Mouse (Mus musculus) stomach, embryonic 14.5 days (tissue): ENCODE measurements around the gene Prl7a2. TPM values are rescaled to one million over a fixed set of nuclear protein-coding genes. Genes with fewer than 3 reads are reported as not detected.

Source experiments
- ATAC-seq: fragments of 200-750 bp; cut with Nextera tagmentation; 2 replicates; pipeline ENCODE4 v1.8.0; 2017; ENCODE audit warnings: low read depth, moderate TSS enrichment; ENCODE audit not compliant: insufficient number of reproducible peaks, insufficient read depth, low FRiP score
- H3K27ac ChIP-seq: fragments of 300-500 bp; sonication (generic); 2 replicates; pipeline ENCODE4 v1.5.1; 2014; ENCODE audit warnings: mild to moderate bottlenecking, low read length, moderate library complexity, mixed read lengths
- H3K27me3 ChIP-seq: fragments of 300-500 bp; sonication (generic); 2 replicates; pipeline ENCODE4 v1.6.1; 2014; ENCODE audit warnings: low read length, control low read depth, mixed read lengths; ENCODE audit not compliant: control insufficient read depth, insufficient read depth
- H3K36me3 ChIP-seq: fragments of 300-500 bp; sonication (generic); 2 replicates; pipeline ENCODE4 v1.6.1; 2014; ENCODE audit warnings: mild to moderate bottlenecking, control low read depth, low read length, moderate library complexity, mixed read lengths; ENCODE audit not compliant: control insufficient read depth, insufficient read depth
- H3K4me1 ChIP-seq: fragments of 300-500 bp; sonication (generic); 2 replicates; pipeline ENCODE4 v1.6.1; 2014; ENCODE audit warnings: low read length, control low read depth, mixed read lengths; ENCODE audit not compliant: control insufficient read depth, insufficient read depth
- H3K4me2 ChIP-seq: fragments of 300-500 bp; sonication (generic); replicated peaks from 2 replicates; pipeline ENCODE4 v1.6.1; 2014; ENCODE audit warnings: low read depth, low read length, control low read depth
- H3K4me3 ChIP-seq: fragments of 300-500 bp; sonication (generic); 2 replicates; pipeline ENCODE4 v1.5.1; 2014; ENCODE audit warnings: low read depth, low read length, control low read depth
- H3K9ac ChIP-seq: fragments of 300-500 bp; sonication (generic); replicated peaks from 2 replicates; pipeline ENCODE4 v1.6.1; 2014; ENCODE audit warnings: low read depth, mild to moderate bottlenecking, control low read depth, low read length, moderate library complexity, mixed read lengths
- H3K9me3 ChIP-seq: fragments of 300-500 bp; sonication (generic); 2 replicates; pipeline ENCODE4 v1.6.1; 2016; ENCODE audit warnings: low read depth, low read length, control low read depth; ENCODE audit not compliant: control insufficient read depth
- WGBS: fragments of 180-500 bp; shearing (Covaris S2); extraction: QIAGEN DNeasy Blood & Tissue Kit; methylation state at CpG from one replicate; pipeline ENCODE4 v1.1.7; 2014; 5-methylcytosine and 5-hydroxymethylcytosine counted together
- polyA plus RNA-seq: library from polyadenylated mRNA; unstranded; fragments of >200 nt; fragmentation: Nextera tagmentation; extraction: Ambion mirVana; gene quantifications from 2 replicates; pipeline ENCODE4 v1.2.1, GENCODE M21; 2014

Prl7a2 gene
- not detected in 2 replicates for polyA plus RNA-seq

GRCm38 (mm10) chr13:27667936-27668335 lies at the start of gene Prl7a2:
TSS of gene Prl7a2 (minus strand) at chr13:27668036.
- ATAC-seq, result no peak

GRCm38 (mm10) chr13:27716636-27717035 lies 48.8 kb upstream of the Prl7a2 start, which contains the start of gene Prl7d1:
TSS of gene Prl7d1 (minus strand) at chr13:27716736.
- Histone ChIP-seq H3K27ac (no peak within 1 kb of the TSS), H3K4me1 (no peaks in the 10 kb centered on the region), H3K4me2 (no peak within 1 kb of the TSS), H3K27me3 (no peaks in the 10 kb centered on the region), H3K36me3 (no peaks in the 10 kb centered on the region), H3K9ac (no peak within 1 kb of the TSS), H3K9me3 (no peaks in the 10 kb centered on the region), H3K4me3 (no peak within 1 kb of the TSS)
- no peak for ATAC-seq
- 69% methylated on average over 5 of the region's 5 CpGs for WGBS

More at GRCm38 (mm10) chr13:27667936-27668335, at the start of gene Prl7a2:
- H3K27me3 ChIP-seq, result no peaks in the 10 kb centered on the region
- no peak within 1 kb of the TSS for H3K4me2 ChIP-seq
- no peaks in the 10 kb centered on the region for H3K9me3 ChIP-seq
- H3K27ac ChIP-seq, result no peak within 1 kb of the TSS
- 82% methylated on average over 4 of the region's 4 CpGs for WGBS
- no peaks in the 10 kb centered on the region for H3K36me3 ChIP-seq
- no peaks in the 10 kb centered on the region for H3K4me1 ChIP-seq
- H3K9ac ChIP-seq, result no peak within 1 kb of the TSS
- H3K4me3 ChIP-seq, result no peak within 1 kb of the TSS

- no peak for ATAC-seq
- Histone ChIP-seq H3K9me3 (no peaks in the 10 kb centered on the region), H3K4me3 (no peak overlapping the region), H3K4me1 (no peaks in the 10 kb centered on the region), H3K9ac (no peak overlapping the region), H3K36me3 (no peaks in the 10 kb centered on the region), H3K27me3 (no peaks in the 10 kb centered on the region), H3K27ac (no peak overlapping the region), H3K4me2 (no peak overlapping the region)
- 65% methylated on average over 2 of the region's 2 CpGs for WGBS
These were observed 38.7 kb upstream of the Prl7a2 start for GRCm38 (mm10) chr13:27706521-27706920.

- WGBS, result 81% methylated on average over 2 of the region's 2 CpGs
- no peaks in the 10 kb centered on the region for H3K36me3 ChIP-seq
- H3K4me2 ChIP-seq, result no peak overlapping the region
- H3K27ac ChIP-seq, result no peak overlapping the region
- H3K9me3 ChIP-seq, result no peaks in the 10 kb centered on the region
- H3K27me3 ChIP-seq, result no peaks in the 10 kb centered on the region
- H3K9ac ChIP-seq, result no peak overlapping the region
- no peak for ATAC-seq
- H3K4me1 ChIP-seq, result no peaks in the 10 kb centered on the region
- no peak overlapping the region for H3K4me3 ChIP-seq
These were observed 7.1 kb downstream of the Prl7a2 start for GRCm38 (mm10) chr13:27660747-27661146.

DNA sequence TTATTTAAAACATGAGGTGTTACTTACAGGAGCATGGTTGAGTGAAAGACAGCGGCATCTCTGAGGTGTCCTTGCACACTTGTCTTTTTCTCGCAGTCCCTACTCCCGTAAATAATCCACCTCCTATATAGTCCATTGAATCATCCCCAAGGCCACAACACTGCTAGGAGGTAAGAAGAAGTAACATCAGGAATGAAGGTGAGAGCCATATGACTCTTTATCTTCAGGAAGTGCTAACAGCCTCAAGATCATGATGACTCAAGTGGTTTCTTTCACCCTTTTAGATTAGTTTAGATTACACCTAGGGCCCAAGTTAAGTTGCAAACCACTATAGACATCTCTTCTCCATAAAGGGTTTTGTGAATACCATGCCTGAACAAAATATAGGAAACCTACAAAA lies 25.4 kb downstream of the Prl7a2 start, which contains the start of gene Prl7a1:
Prl7a1 (minus strand) TSS at position 101 of the 400 bp plus-strand sequence.
- H3K9me3 ChIP-seq, result no peaks in the 10 kb centered on the region
- 92% methylated on average over 3 of the region's 3 CpGs for WGBS
- no peaks in the 10 kb centered on the region for H3K27me3 ChIP-seq
- H3K4me2 ChIP-seq, result no peak within 1 kb of the TSS
- no peak within 1 kb of the TSS for H3K9ac ChIP-seq
- no peak for ATAC-seq
- H3K4me3 ChIP-seq, result no peak within 1 kb of the TSS
- no peaks in the 10 kb centered on the region for H3K36me3 ChIP-seq
- H3K4me1 ChIP-seq, result no peaks in the 10 kb centered on the region
- H3K27ac ChIP-seq, result no peak within 1 kb of the TSS

DNA sequence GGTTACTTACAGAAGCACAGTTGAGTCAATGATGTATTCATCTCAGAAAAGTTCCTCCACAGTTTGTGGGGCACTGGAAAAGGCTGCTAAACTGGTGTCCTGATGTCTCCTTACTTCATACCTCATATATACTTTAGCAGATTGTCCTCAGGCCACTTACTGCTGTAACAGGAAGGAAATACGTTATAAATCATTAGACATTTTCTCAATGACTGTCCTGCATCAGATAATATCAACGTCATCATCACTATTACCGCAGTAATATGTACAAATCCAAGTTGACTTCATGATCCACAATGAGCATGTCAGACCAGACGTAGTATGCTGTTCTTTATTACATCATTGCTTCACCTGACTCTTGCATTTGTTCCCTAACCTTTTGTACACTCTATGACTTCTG lies 57.4 kb downstream of the Prl7a2 start, which contains the start of gene Prl7b1:
Prl7b1 (minus strand) TSS at position 101 of the 400 bp plus-strand sequence.
- no peaks in the 10 kb centered on the region for H3K9me3 ChIP-seq
- no peak within 1 kb of the TSS for H3K9ac ChIP-seq
- no peak for ATAC-seq
- H3K36me3 ChIP-seq, result no peaks in the 10 kb centered on the region
- no peak within 1 kb of the TSS for H3K27ac ChIP-seq
- H3K4me3 ChIP-seq, result no peak within 1 kb of the TSS
- WGBS, result 73% methylated on average over 4 of the region's 4 CpGs
- no peak within 1 kb of the TSS for H3K4me2 ChIP-seq
- no peaks in the 10 kb centered on the region for H3K27me3 ChIP-seq
- H3K4me1 ChIP-seq, result no peaks in the 10 kb centered on the region

Other genes starting within 250 kb of the Prl7a2 start
- not detected in 2 replicates for gene Prl8a6, start 229.3 kb downstream of the Prl7a2 start, polyA plus RNA-seq
- not detected in 2 replicates for gene Prl8a8, start 154.8 kb downstream of the Prl7a2 start, polyA plus RNA-seq
- gene Prl8a9, start 103.4 kb downstream of the Prl7a2 start, polyA plus RNA-seq, result not detected in 2 replicates
- gene Prl8a1, start 85.9 kb downstream of the Prl7a2 start, polyA plus RNA-seq, result not detected in 2 replicates
- gene Prl7b1, start 57.5 kb downstream of the Prl7a2 start, polyA plus RNA-seq, result not detected in 2 replicates
- not detected in 2 replicates for gene Prl7a1, start 25.5 kb downstream of the Prl7a2 start, polyA plus RNA-seq
- gene Prl7d1, start 48.7 kb upstream of the Prl7a2 start, polyA plus RNA-seq, result not detected in 2 replicates
- gene Prl7c1, start 112.8 kb upstream of the Prl7a2 start, polyA plus RNA-seq, result not detected in 2 replicates
- not detected in 2 replicates for gene Prl2a1, start 133.6 kb upstream of the Prl7a2 start, polyA plus RNA-seq
- gene Prl2c1, start 181.3 kb upstream of the Prl7a2 start, polyA plus RNA-seq, result not detected in 2 replicates